Mouse (Mus musculus) bone marrow macrophage, adult 2 months (primary cell): ENCODE data around the gene Celsr1. TPM values are rescaled to one million over a fixed set of nuclear protein-coding genes. Genes with fewer than 3 reads are reported as not detected.

Experiments used
- H3K27ac ChIP-seq: 2 replicates; pipeline ENCODE4 v1.5.1; 2012; ENCODE audit warnings: low read depth, low read length; ENCODE audit not compliant: insufficient read depth
- H3K4me1 ChIP-seq: 2 replicates; pipeline ENCODE4 v1.6.1; 2012; ENCODE audit warnings: low read length; ENCODE audit not compliant: control insufficient read depth, insufficient read depth
- H3K4me3 ChIP-seq: 2 replicates; pipeline ENCODE4 v1.5.1; 2012; ENCODE audit warnings: mild to moderate bottlenecking, low read length, moderate library complexity; ENCODE audit not compliant: insufficient read depth
- CTCF ChIP-seq: IDR thresholded peaks from 2 replicates; pipeline ENCODE4 v1.5.1; 2012; ENCODE audit warnings: low read depth, mild to moderate bottlenecking, low read length, moderate library complexity
- POLR2A ChIP-seq: IDR thresholded peaks from 2 replicates; pipeline ENCODE4 v1.6.1; 2012; ENCODE audit warnings: mild to moderate bottlenecking, low read depth, low read length, borderline replicate concordance
- polyA plus RNA-seq: library from polyadenylated mRNA; stranded (reverse); fragments of >200 nt; gene quantifications from 2 replicates; pipeline ENCODE4 v1.2.4, GENCODE M21; 2012; ENCODE audit not compliant: missing spikeins, insufficient read depth, insufficient read length

Gene Celsr1
- polyA plus RNA-seq, 1 experiment, result 0.28 TPM

DNA sequence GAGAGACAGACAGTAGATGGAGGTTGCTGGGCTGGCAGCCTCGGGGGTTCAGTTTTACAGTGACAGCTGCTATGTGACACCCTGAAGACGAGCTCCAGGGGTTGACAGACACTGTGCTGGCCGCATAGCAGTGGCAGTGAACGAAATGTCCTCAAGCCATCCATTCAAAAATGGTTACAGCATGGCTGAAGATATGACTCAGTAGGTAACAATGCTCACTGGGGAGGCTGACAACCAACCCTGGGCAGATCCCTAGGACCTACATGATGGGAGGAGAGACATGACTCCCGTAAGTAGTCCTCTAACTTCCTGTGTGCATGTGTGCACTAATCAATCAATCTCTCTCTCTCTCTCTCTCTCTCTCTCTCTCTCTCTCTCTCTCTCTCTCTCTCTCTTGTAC, 45.7 kb downstream of the Celsr1 start:
- no peak overlapping the region for H3K27ac ChIP-seq
- no peak overlapping the region for H3K4me3 ChIP-seq
- no peaks in the 10 kb centered on the region for H3K4me1 ChIP-seq
- TF ChIP-seq CTCF, result no peak
- no peak for TF ChIP-seq POLR2A

DNA sequence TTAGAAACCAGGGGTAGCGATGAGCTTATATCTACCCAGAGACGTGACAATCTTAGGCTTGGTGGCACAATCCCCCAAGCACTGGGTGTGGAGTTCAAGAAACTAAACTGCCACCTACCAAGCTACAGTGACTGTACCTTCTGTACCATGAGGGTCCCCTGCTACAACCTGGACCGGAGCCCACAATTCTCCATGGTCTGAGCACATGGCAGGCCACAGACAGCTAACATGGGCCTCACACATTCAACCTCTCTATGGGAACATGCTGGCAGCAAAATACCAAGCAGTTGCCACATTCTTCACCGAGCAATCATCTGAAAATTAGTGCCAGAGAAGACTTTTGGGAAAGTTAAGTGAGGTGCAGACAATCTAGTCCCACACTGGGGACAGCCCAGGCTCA, 47.4 kb downstream of the Celsr1 start:
- TF ChIP-seq CTCF, result no peak
- no peak for TF ChIP-seq POLR2A
- Histone ChIP-seq H3K27ac (no peak overlapping the region), H3K4me3 (no peak overlapping the region), H3K4me1 (peaks cover 5% of the 10 kb centered on the region; the same call in 1 of the 2 replicates)

GRCm38 (mm10) chr15:85985601-85986000, 48.0 kb downstream of the Celsr1 start:
- H3K4me1 ChIP-seq, result peaks cover 5% of the 10 kb centered on the region; the same call in 1 of the 2 replicates

DNA sequence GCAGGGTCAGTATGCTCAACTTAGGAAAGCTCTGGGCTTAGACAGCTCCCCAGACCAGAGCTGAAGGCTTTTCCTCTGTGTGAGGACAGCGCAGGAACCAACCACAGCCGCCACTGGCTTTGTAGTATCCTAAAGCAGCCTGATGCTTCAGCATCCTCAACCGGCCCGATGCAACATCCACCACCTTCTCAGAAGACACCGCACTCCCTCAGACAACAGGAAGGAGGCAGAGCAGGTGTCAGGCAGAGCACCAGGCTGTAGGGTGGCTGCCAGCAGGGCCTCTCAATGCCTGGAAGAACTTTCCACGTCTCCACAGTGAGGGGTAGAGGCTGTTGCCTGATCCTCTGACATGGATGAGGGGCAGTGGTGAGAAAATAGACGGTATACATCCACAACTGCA, 50.4 kb downstream of the Celsr1 start:
- TF ChIP-seq POLR2A (no peak), CTCF (no peak)
- Histone ChIP-seq H3K27ac (no peak overlapping the region), H3K4me1 (peaks cover 5% of the 10 kb centered on the region; the same call in 1 of the 2 replicates), H3K4me3 (no peak overlapping the region)

More at GRCm38 (mm10) chr15:85985601-85986000, 48.0 kb downstream of the Celsr1 start:
- TF ChIP-seq CTCF (no peak), POLR2A (no peak)
- Histone ChIP-seq H3K4me3 (no peak overlapping the region), H3K27ac (no peak overlapping the region)

DNA sequence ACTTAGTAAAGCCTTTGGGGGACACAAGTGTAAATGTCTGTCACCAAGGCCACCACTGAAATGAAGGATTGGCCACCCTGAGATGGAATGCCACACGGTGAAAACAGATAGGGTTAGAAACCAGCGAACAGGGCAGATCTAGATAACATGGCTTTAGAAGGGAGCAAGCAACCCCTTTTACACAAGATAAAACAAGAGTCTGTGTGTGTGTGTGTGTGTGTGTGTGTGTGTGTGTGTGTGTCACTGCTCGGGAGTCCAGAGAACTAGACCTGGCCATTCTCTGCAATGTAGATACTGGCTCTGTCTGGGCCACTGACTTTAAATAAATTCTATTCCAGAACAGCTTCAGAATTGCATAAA, 51.2 kb downstream of the Celsr1 start:
- TF ChIP-seq POLR2A, result no peak
- no peak for TF ChIP-seq CTCF
- Histone ChIP-seq H3K4me1 (peaks cover 5% of the 10 kb centered on the region; the same call in 1 of the 2 replicates), H3K4me3 (no peak overlapping the region), H3K27ac (no peak overlapping the region)

DNA sequence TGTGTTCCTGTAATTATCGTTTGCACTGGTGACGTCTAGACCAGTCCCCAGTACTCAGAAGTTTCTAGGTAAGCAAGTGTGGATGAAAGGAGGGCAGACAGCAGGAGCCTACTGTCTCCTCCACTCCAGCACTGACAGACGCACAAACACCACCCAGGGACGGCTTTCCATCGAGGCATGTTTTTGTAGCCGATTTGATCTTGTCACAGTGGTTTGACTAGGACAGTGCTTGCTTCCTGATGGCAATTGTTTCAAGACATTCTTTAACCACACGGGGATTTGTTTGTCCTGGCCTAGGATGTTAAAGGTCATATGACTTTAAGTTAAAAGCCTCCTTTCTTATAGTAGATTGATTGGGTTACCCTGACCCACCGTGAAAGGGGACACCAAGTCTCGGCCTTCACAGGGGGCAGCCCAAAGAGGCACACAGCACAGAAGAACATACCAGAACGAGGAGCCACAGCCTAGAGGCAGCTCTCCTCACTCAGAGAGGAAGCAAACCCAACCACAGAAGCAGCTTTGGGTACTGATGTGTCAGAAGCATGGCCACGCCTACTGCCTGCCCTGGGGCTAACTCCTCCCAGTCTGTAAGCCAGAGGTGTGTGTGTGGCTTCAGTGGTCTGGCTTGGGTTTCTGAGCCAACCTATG, 51.7 kb downstream of the Celsr1 start:
- TF ChIP-seq CTCF (no peak), POLR2A (no peak)
- no peak overlapping the region for H3K27ac ChIP-seq
- no peak overlapping the region for H3K4me3 ChIP-seq
- H3K4me1 ChIP-seq, result peaks cover 5% of the 10 kb centered on the region; the same call in 1 of the 2 replicates

DNA sequence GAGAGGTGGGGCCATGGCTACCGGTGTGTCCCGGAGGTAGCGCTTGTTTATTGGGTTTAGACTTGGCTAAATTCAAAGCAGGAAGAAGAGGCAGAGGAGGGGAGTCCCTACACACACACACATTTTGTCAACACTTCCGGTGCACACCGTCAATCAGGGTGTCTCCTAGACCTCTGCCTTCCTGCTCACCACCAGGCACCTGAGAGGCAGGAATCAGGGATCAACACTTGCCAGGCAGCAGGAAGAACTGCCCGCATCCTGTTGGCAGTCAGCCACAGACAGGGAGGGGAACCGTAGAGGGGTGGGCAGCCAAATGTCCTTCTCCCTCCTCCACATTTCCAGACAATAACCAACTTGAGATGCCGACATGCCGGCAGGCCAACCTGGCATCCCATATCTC, 56.5 kb downstream of the Celsr1 start:
- H3K4me1 ChIP-seq, result peaks cover 5% of the 10 kb centered on the region; the same call in 1 of the 2 replicates
- TF ChIP-seq CTCF (no peak), POLR2A (no peak)
- no peak overlapping the region for H3K27ac ChIP-seq
- H3K4me3 ChIP-seq, result no peak overlapping the region

DNA sequence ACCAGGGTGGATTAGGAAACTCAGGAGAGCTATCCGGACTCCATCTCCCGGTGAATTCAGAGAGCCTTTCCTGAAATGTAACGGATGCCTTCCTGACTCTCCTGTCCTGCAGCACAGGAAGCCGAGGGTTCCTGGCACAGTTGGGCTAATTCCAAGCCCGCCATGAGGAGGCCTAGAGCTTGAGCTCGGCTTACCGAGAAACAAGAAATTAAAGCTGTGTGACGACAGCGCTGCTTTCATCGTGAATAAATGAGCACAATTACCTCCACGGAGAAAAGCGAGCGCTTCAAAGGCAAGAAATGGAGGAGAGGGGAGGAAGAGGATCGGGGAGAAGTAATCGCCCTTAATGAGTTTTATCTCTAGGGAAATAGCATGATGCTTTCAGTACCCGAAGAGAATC, 57.8 kb downstream of the Celsr1 start:
- TF ChIP-seq POLR2A, result no peak
- TF ChIP-seq CTCF, result no peak
- H3K4me1 ChIP-seq, result no peaks in the 10 kb centered on the region
- no peak overlapping the region for H3K27ac ChIP-seq
- no peak overlapping the region for H3K4me3 ChIP-seq

DNA sequence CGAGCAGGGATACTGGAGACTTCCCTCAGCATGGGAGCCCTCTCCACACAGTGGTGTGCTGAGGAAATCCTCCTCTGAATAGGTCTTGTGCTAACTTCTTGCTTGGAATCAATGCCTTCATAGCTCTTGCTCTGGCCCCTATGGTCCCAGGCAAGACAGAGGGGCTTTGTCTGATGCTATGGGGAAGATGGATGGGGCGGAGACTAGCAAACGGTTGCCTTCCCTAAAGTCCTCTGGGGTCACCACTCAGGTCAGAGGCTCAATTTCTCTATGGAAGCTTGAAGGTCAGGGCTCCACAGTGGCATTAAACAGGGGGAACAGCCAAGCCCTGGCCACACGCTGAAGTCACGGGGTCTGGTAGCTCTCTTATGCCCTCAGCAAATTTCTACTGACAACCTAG, 62.0 kb downstream of the Celsr1 start:
- no peak for TF ChIP-seq POLR2A
- TF ChIP-seq CTCF, result no peak
- Histone ChIP-seq H3K4me3 (no peak overlapping the region), H3K27ac (no peak overlapping the region), H3K4me1 (peaks cover 2% of the 10 kb centered on the region; the same call in 1 of the 2 replicates)

DNA sequence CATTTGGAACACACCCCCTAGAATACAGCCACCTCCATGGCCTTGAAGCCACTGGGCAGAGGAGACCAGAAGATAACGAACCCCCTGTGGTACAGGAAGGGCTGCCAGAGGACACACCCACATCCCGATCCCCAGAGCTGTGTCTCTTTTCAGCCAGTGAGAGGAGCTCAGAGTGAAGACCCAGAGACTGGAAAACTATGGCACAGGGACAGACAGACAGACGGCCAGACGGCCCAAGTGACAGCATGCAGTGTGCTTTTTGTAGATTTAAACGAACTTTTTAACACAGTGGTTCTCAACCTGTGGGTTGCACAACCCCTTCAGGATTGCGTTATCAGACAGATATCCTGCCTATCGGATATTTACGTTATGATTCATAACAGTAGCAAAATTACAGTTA, 63.1 kb downstream of the Celsr1 start:
- no peak overlapping the region for H3K27ac ChIP-seq
- H3K4me1 ChIP-seq, result peaks cover 2% of the 10 kb centered on the region; the same call in 1 of the 2 replicates
- H3K4me3 ChIP-seq, result no peak overlapping the region
- no peak for TF ChIP-seq CTCF

- Histone ChIP-seq H3K27ac (no peak overlapping the region), H3K4me3 (no peak overlapping the region), H3K4me1 (peaks cover 2% of the 10 kb centered on the region; the same call in 1 of the 2 replicates)
- no peak for TF ChIP-seq CTCF
- no peak for TF ChIP-seq POLR2A
These were observed 63.8 kb downstream of the Celsr1 start for GRCm38 (mm10) chr15:85969707-85970153.
